Mouse (Mus musculus) kidney, embryonic 15.5 days (tissue): ENCODE measurements around the gene Tmem140. TPM values are rescaled to one million over a fixed set of nuclear protein-coding genes. Genes with fewer than 3 reads are reported as not detected.

Experiments used
- ATAC-seq: fragments of 200-750 bp; cut with Nextera tagmentation; replicated peaks from 2 replicates; pipeline ENCODE4 v1.8.0; 2017; ENCODE audit warnings: moderate TSS enrichment; ENCODE audit not compliant: low FRiP score
- H3K27ac ChIP-seq: fragments of 300-500 bp; sonication (generic); 2 replicates; pipeline ENCODE4 v1.5.1; 2015; ENCODE audit warnings: mild to moderate bottlenecking, inconsistent platforms
- H3K27me3 ChIP-seq: fragments of 300-500 bp; sonication (generic); 2 replicates; pipeline ENCODE4 v1.6.1; 2015; ENCODE audit warnings: inconsistent platforms
- H3K36me3 ChIP-seq: fragments of 300-500 bp; sonication (generic); 2 replicates; pipeline ENCODE4 v1.6.1; 2015; ENCODE audit warnings: inconsistent platforms
- H3K4me1 ChIP-seq: fragments of 300-500 bp; sonication (generic); 2 replicates; pipeline ENCODE4 v1.6.1; 2015; ENCODE audit warnings: inconsistent platforms
- H3K4me2 ChIP-seq: fragments of 300-500 bp; sonication (generic); 2 replicates; pipeline ENCODE4 v1.6.1; 2015; ENCODE audit warnings: moderate library complexity, mild to moderate bottlenecking, inconsistent platforms
- H3K4me3 ChIP-seq: fragments of 300-500 bp; sonication (generic); replicated peaks from 2 replicates; pipeline ENCODE4 v1.5.1; 2015; ENCODE audit warnings: mild to moderate bottlenecking, inconsistent platforms
- H3K9ac ChIP-seq: fragments of 300-500 bp; sonication (generic); 2 replicates; pipeline ENCODE4 v1.6.1; 2015; ENCODE audit warnings: mild to moderate bottlenecking, inconsistent platforms
- H3K9me3 ChIP-seq: fragments of 300-500 bp; sonication (generic); replicated peaks from 2 replicates; pipeline ENCODE4 v1.6.1; 2016; ENCODE audit warnings: inconsistent platforms
- WGBS: fragments of 180-500 bp; shearing (Covaris S2); methylation state at CpG from one replicate; pipeline ENCODE4 v1.1.7; 2015; ENCODE audit warnings: mixed read lengths; 5-methylcytosine and 5-hydroxymethylcytosine counted together
- polyA plus RNA-seq: library from polyadenylated mRNA; unstranded; fragments of >200 nt; fragmentation: Nextera tagmentation; extraction: Ambion mirVana; gene quantifications from 2 replicates; pipeline ENCODE4 v1.2.1, GENCODE M21; 2015

Gene Tmem140
- polyA plus RNA-seq, 1 experiment from 2014 or later = 2.3 TPM

GRCm38 (mm10) chr6:34902578-34902977 is 39.6 kb downstream of the Tmem140 start:
- WGBS = 76% methylated on average over 7 of the region's 7 CpGs
- Histone ChIP-seq H3K36me3 (peaks cover 90% of the 10 kb centered on the region), H3K4me2 (no peak overlapping the region), H3K27ac (no peak overlapping the region), H3K4me1 (peaks cover 25% of the 10 kb centered on the region), H3K9ac (no peak overlapping the region), H3K27me3 (no peaks in the 10 kb centered on the region), H3K4me3 (no peak overlapping the region), H3K9me3 (no peaks in the 10 kb centered on the region)
- ATAC-seq = no peak

DNA sequence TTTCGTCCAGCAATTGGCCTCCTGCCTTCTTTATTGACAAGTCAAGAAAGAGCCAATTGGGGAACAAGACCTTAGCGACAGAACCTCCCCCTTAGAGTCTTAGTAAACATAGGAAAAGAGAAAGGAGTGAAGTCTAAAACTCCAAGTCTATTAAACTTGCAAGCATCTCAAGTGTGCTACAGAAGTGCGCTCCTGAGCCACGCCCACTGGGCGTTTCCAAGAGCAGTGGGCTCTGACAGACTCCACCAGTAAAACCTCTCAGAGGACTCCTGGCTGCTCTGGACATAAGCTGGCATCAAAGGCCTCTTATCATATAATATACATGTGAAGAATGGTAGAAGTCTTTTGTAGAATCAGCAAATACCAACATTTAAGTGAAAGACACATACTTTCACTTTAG is 40.5 kb downstream of the Tmem140 start:
- Histone ChIP-seq H3K4me2 (no peak overlapping the region), H3K9ac (no peak overlapping the region), H3K36me3 (peaks cover 88% of the 10 kb centered on the region), H3K4me3 (no peak overlapping the region), H3K27ac (no peak overlapping the region), H3K9me3 (no peaks in the 10 kb centered on the region), H3K27me3 (no peaks in the 10 kb centered on the region), H3K4me1 (peaks cover 26% of the 10 kb centered on the region)
- 76% methylated on average over 5 of the region's 5 CpGs for WGBS
- no peak for ATAC-seq

GRCm38 (mm10) chr6:34903851-34904250 is 40.9 kb downstream of the Tmem140 start:
- Histone ChIP-seq H3K9ac (no peak overlapping the region), H3K27ac (peak overlapping the region; percentile 41; the same call in 1 of the 2 replicates), H3K27me3 (no peaks in the 10 kb centered on the region), H3K36me3 (peaks cover 87% of the 10 kb centered on the region), H3K4me3 (no peak overlapping the region), H3K9me3 (no peaks in the 10 kb centered on the region), H3K4me1 (peaks cover 26% of the 10 kb centered on the region), H3K4me2 (no peak overlapping the region)
- ATAC-seq = no peak
- 49% methylated on average over 10 of the region's 10 CpGs for WGBS

DNA sequence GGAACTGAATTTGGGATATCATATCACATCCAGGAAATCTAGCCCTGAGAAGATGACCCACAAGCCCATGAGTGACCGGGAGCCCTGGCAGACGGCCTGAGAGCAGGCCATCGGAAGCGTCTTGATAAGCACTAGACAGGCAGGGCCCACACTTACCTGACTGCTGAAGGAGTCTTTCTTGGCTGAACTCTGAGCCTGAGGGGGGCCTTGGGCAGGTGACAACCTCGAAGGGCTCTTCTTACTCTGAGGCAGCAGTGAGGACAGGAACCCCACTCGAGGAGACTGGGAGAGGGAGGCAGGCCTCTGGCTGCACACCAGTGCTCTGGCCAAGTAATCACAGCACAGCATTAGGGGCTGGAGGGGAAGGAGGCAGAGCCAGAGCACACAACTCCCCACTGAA is 41.4 kb downstream of the Tmem140 start:
- Histone ChIP-seq H3K27me3 (no peaks in the 10 kb centered on the region), H3K9me3 (no peaks in the 10 kb centered on the region), H3K36me3 (peaks cover 82% of the 10 kb centered on the region), H3K9ac (no peak overlapping the region), H3K27ac (0 out of 2 replicates have a peak overlapping the region, but pooled peaks have one; percentile 41), H3K4me1 (peaks cover 29% of the 10 kb centered on the region), H3K4me3 (no peak overlapping the region), H3K4me2 (no peak overlapping the region)
- no peak for ATAC-seq
- whole genome bisulfite sequencing = 69% methylated on average over 6 of the region's 6 CpGs

GRCm38 (mm10) chr6:34906125-34906524 is 43.2 kb downstream of the Tmem140 start:
- no peak for ATAC-seq
- Histone ChIP-seq H3K4me3 (no peak overlapping the region), H3K9ac (no peak overlapping the region), H3K36me3 (peaks cover 65% of the 10 kb centered on the region), H3K4me2 (no peak overlapping the region), H3K27ac (no peak overlapping the region), H3K4me1 (peaks cover 37% of the 10 kb centered on the region), H3K9me3 (no peaks in the 10 kb centered on the region), H3K27me3 (no peaks in the 10 kb centered on the region)
- 78% methylated on average over 2 of the region's 2 CpGs for WGBS

DNA sequence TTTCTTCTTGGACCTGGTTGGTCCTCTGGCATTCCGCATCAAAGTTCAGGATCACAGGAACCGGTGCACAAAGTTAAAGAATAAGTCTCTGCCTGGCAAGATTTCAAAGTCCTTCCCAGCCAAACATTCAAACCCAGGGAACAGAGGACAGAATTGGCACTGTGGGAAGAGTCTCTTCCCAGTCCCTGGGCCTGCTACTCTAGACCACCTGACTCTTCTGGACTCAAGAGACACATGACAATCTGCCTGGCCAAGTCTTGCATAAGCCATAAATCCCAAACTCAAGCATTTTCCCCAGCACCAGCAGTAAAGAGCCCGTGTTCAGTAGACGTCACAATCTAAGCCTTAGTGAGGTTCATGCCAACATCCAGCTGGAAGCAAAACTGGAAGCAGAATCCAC is 43.7 kb downstream of the Tmem140 start:
- Histone ChIP-seq H3K4me1 (peaks cover 37% of the 10 kb centered on the region), H3K9me3 (no peaks in the 10 kb centered on the region), H3K4me3 (no peak overlapping the region), H3K27me3 (no peaks in the 10 kb centered on the region), H3K27ac (no peak overlapping the region), H3K36me3 (peaks cover 60% of the 10 kb centered on the region), H3K4me2 (no peak overlapping the region), H3K9ac (no peak overlapping the region)
- WGBS = 86% methylated on average over 4 of the region's 4 CpGs
- no peak for ATAC-seq

- ATAC-seq = no peak
- H3K27ac ChIP-seq = no peak overlapping the region
- no peak overlapping the region for H3K9ac ChIP-seq
- peaks cover 55% of the 10 kb centered on the region for H3K36me3 ChIP-seq
- H3K27me3 ChIP-seq = no peaks in the 10 kb centered on the region
- no peaks in the 10 kb centered on the region for H3K9me3 ChIP-seq
- peaks cover 37% of the 10 kb centered on the region for H3K4me1 ChIP-seq
- WGBS = 74% methylated on average over 2 of the region's 2 CpGs
- no peak overlapping the region for H3K4me3 ChIP-seq
- no peak overlapping the region for H3K4me2 ChIP-seq
These were observed 44.2 kb downstream of the Tmem140 start for GRCm38 (mm10) chr6:34907121-34907614.

DNA sequence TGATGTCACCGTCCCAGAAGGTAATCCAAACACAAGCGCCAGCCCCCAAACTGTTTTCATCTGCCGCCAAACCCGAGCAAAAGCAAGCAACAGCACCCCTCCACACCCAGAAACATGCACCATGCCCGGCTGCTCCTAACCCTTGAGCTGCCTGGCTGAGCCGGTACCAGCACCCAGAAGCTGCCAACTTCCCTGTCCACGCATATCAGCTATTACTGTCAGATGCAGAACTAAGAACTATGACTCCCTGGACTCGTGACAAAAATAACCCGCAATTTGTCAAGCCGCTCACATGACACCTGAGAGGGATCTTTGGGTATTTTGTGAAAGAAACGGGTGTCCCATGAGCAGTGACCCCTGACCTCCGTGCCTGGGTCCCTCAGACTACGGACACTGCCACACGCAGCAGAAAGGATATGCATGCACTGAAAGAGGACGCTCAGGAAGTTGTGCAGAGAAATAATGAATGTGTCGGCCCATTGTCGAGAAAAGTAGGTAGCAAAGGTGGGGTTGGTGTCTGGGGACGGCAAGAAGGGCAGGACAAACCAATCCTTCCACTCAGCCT is 44.8 kb downstream of the Tmem140 start:
- Histone ChIP-seq H3K4me3 (no peak overlapping the region), H3K9me3 (no peaks in the 10 kb centered on the region), H3K36me3 (peaks cover 49% of the 10 kb centered on the region), H3K27ac (no peak overlapping the region), H3K4me1 (peaks cover 34% of the 10 kb centered on the region), H3K27me3 (no peaks in the 10 kb centered on the region), H3K9ac (no peak overlapping the region), H3K4me2 (no peak overlapping the region)
- 82% methylated on average over 18 of the region's 18 CpGs for WGBS
- no peak for ATAC-seq

DNA sequence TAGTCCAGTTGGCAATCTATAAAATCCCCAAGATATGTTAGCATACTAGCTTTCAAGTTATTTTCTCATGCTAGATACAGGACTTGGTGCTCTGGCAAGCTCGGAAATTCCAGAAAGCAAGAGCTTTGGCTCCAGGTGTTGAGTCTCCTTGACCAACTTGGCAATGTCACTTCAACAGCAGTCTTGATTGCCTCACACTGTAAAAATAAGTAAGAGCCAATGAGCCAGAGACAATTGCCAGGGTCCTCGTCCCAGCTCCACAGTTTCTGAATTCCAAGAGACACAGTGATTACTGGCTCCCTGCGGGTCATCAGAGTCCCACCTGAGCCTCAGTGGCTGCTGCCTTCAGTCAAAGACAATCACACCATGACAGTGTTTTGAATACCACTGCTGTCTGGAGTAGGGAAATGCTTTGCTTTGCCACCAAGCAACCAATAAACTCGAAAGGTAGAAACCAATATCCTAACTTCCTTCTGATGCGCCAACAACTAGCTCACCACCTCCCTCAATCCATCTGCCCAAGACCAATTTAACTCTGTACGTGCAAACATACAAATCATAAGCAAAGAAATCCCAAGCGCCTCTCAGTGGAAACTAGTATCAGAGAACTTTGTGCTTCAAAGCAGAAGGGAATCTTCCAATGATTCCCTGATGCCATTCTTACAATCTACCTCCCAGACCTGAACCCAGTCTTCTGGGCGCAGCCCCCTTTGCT is 46.8 kb downstream of the Tmem140 start:
- Histone ChIP-seq H3K4me2 (peak overlapping the region; percentile 76), H3K27ac (peak overlapping the region; percentile 88; the same call in 1 of the 2 replicates), H3K27me3 (no peaks in the 10 kb centered on the region), H3K9me3 (no peaks in the 10 kb centered on the region), H3K4me1 (peaks cover 20% of the 10 kb centered on the region), H3K4me3 (peak overlapping the region; percentile 78), H3K9ac (peak overlapping the region; percentile 61), H3K36me3 (peaks cover 35% of the 10 kb centered on the region)
- 40% methylated on average over 8 of the region's 8 CpGs for WGBS
- ATAC-seq = no peak

GRCm38 (mm10) chr6:34910371-34911219 is 47.6 kb downstream of the Tmem140 start, which contains the start of gene Wdr91:
TSS of gene Wdr91 (minus strand) at chr6:34910876.
- Histone ChIP-seq H3K36me3 (peaks cover 27% of the 10 kb centered on the region), H3K4me2 (peak within 1 kb of the TSS; percentile 76), H3K9me3 (no peaks in the 10 kb centered on the region), H3K4me3 (peak within 1 kb of the TSS; percentile 78), H3K27ac (peak within 1 kb of the TSS; percentile 88), H3K27me3 (no peaks in the 10 kb centered on the region), H3K9ac (peak within 1 kb of the TSS; percentile 61), H3K4me1 (peaks cover 20% of the 10 kb centered on the region)
- ATAC-seq = peak; percentile 92
- under 1% methylated on average over 64 of the region's 64 CpGs for WGBS

GRCm38 (mm10) chr6:34913341-34914040 is 50.5 kb downstream of the Tmem140 start:
- H3K4me3 ChIP-seq = no peak overlapping the region
- no peaks in the 10 kb centered on the region; the same call in 1 of the 2 replicates for H3K36me3 ChIP-seq
- H3K9ac ChIP-seq = no peak overlapping the region
- 77% methylated on average over 13 of the region's 13 CpGs for WGBS
- no peak for ATAC-seq
- no peaks in the 10 kb centered on the region for H3K27me3 ChIP-seq
- peaks cover 11% of the 10 kb centered on the region for H3K4me1 ChIP-seq
- no peak overlapping the region for H3K27ac ChIP-seq
- no peaks in the 10 kb centered on the region for H3K9me3 ChIP-seq
- H3K4me2 ChIP-seq = no peak overlapping the region
